18 mouse cellular contexts compared by ENCODE assay signal in genomic region chr4:119075273-119075672, GRCm38 (mm10). TPM values are rescaled to one million over a fixed set of nuclear protein-coding genes. Genes with fewer than 3 reads are reported as not detected.
DNase-seq lines count a peak whose midpoint lies in the region; ATAC-seq and TF ChIP-seq lines count a peak whose summit lies in the region.
"Had no signal": no experiment of that assay in that cellular context is flagged by ENCODE, and none has a peak within 500 bp of the region (broad histone marks: within the 10 kb centered on the region; RNA-seq: fewer than 3 reads in every experiment).

No protein-coding gene starts in this region.

- peak overlapping the region; percentile 98 for H3K27ac ChIP-seq in liver, embryonic 13.5 days
- H3K27ac ChIP-seq in liver, postnatal 0 days (ENCODE audit: low read depth): no peak overlapping the region
- peak overlapping the region; percentile 77 for H3K27ac ChIP-seq in ES-Bruce4 (ENCODE audit: insufficient read depth, low read length)
- H3K27ac ChIP-seq in limb, embryonic 11.5 days (replicated peaks; ENCODE audit: low read depth, low read length): no peak overlapping the region
- H3K27ac ChIP-seq: heart, embryonic 13.5 days had no signal

- peaks cover 61% of the 10 kb centered on the region for H3K4me1 ChIP-seq in liver, embryonic 13.5 days (replicated peaks)
- H3K4me1 ChIP-seq in liver, postnatal 0 days (ENCODE audit: insufficient read depth): peaks cover 7% of the 10 kb centered on the region; the same call in 1 of the 2 replicates
- H3K4me1 ChIP-seq in ES-Bruce4 (ENCODE audit: control insufficient read depth, insufficient read depth, low read length): peaks cover 6% of the 10 kb centered on the region
- peaks cover 27% of the 10 kb centered on the region for H3K4me1 ChIP-seq in limb, embryonic 11.5 days (ENCODE audit: control insufficient read depth, insufficient read depth, low read length)

- no peak overlapping the region for H3K4me3 ChIP-seq in liver, embryonic 13.5 days (replicated peaks)
- H3K4me3 ChIP-seq in liver, postnatal 0 days (ENCODE audit: low read depth, low read length): no peak overlapping the region
- H3K4me3 ChIP-seq in ES-Bruce4 (ENCODE audit: low read depth, low read length): no peak overlapping the region
- no peak overlapping the region for H3K4me3 ChIP-seq in limb, embryonic 11.5 days (ENCODE audit: low read depth, low read length)
- H3K4me3 ChIP-seq: heart, embryonic 13.5 days; megakaryocyte, embryonic 14.5 days had no signal

- ATAC-seq in liver, embryonic 13.5 days (ENCODE audit: low read depth): no peak
- ATAC-seq in liver, postnatal 0 days: no peak
- no peak for ATAC-seq in limb, embryonic 11.5 days (ENCODE audit: insufficient number of reproducible peaks, low FRiP score, low TSS enrichment, low read depth)
- ATAC-seq: CD4-positive, CD25-positive, alpha-beta regulatory T cell, adult 4 months; midbrain, embryonic 16.5 days had no signal

- no peaks in the 10 kb centered on the region for H3K36me3 ChIP-seq in liver, embryonic 13.5 days
- no peaks in the 10 kb centered on the region for H3K36me3 ChIP-seq in liver, postnatal 0 days (replicated peaks; ENCODE audit: insufficient read depth, low read length)
- no peaks in the 10 kb centered on the region for H3K36me3 ChIP-seq in ES-Bruce4 (ENCODE audit: control insufficient read depth, insufficient read depth, low read length, poor library complexity, severe bottlenecking)
- no peaks in the 10 kb centered on the region for H3K36me3 ChIP-seq in limb, embryonic 11.5 days (ENCODE audit: control insufficient read depth, insufficient read depth, low read length)
- H3K36me3 ChIP-seq: heart, embryonic 13.5 days had no signal

- H3K9ac ChIP-seq in liver, embryonic 13.5 days: peak overlapping the region; percentile 43; the same call in 1 of the 2 replicates
- H3K9ac ChIP-seq in liver, postnatal 0 days (replicated peaks): no peak overlapping the region
- H3K9ac ChIP-seq in ES-Bruce4 (ENCODE audit: low read depth, poor library complexity, severe bottlenecking): no peak overlapping the region
- no peak overlapping the region for H3K9ac ChIP-seq in limb, embryonic 11.5 days (ENCODE audit: low read length)
- H3K9ac ChIP-seq: heart, embryonic 13.5 days had no signal

- DNase-seq in embryo, embryonic 9.5 days (ENCODE audit: extremely low spot score): peak; percentile 41
- DNase-seq in embryo, embryonic 11 days: no peak
- no peak for DNase-seq in liver, embryonic 13.5 days
- DNase-seq in liver, postnatal 0 days: no peak
- DNase-seq in limb, embryonic 11.5 days (ENCODE audit: low spot score): peak; percentile 34
- DNase-seq in right cerebral cortex, postnatal 4 days: no peak
- DNase-seq: cerebellum, adult 18-20 months; cerebellum, postnatal 25 days; heart, postnatal 36 days; kidney, adult 18-20 months; kidney, postnatal 10 days; retina, postnatal 1 day; thymus, postnatal 14 days had no signal

- no peak overlapping the region for H3K4me2 ChIP-seq in liver, embryonic 13.5 days
- H3K4me2 ChIP-seq in liver, postnatal 0 days (ENCODE audit: low read depth, low read length): no peak overlapping the region
- no peak overlapping the region for H3K4me2 ChIP-seq in limb, embryonic 11.5 days (ENCODE audit: low read depth, severe bottlenecking)
- H3K4me2 ChIP-seq: heart, embryonic 13.5 days had no signal

- TF ChIP-seq POLR2A in ES-Bruce4 (IDR thresholded peaks at IDR 0.05; ENCODE audit: insufficient read depth, low read length): no peak

- TF ChIP-seq CTCF in liver, postnatal 0 days (IDR thresholded peaks at IDR 0.05; ENCODE audit: low read depth): no peak
- TF ChIP-seq CTCF in ES-Bruce4 (IDR thresholded peaks at IDR 0.05; ENCODE audit: low read depth, low read length): no peak

- peaks cover 55% of the 10 kb centered on the region for H3K27me3 ChIP-seq in liver, embryonic 13.5 days
- peaks cover 22% of the 10 kb centered on the region for H3K27me3 ChIP-seq in liver, postnatal 0 days (ENCODE audit: insufficient read depth, low read length)
- H3K27me3 ChIP-seq in ES-Bruce4 (ENCODE audit: control insufficient read depth, insufficient read depth, low read length, poor library complexity, severe bottlenecking): no peaks in the 10 kb centered on the region
- peaks cover 7% of the 10 kb centered on the region for H3K27me3 ChIP-seq in limb, embryonic 11.5 days (ENCODE audit: control insufficient read depth, insufficient read depth, low read length)

- 64% methylated on average over 7 of the region's 7 CpGs for WGBS in liver, embryonic 13.5 days (ENCODE audit: insufficient replicate concordance)
- 79% methylated on average over 7 of the region's 7 CpGs for WGBS in liver, postnatal 0 days (ENCODE audit: insufficient replicate concordance)
- WGBS in limb, embryonic 11.5 days: 47% methylated on average over 6 of the region's 7 CpGs

- no peaks in the 10 kb centered on the region for H3K9me3 ChIP-seq in liver, embryonic 13.5 days (replicated peaks)
- H3K9me3 ChIP-seq in liver, postnatal 0 days (ENCODE audit: low read length): no peaks in the 10 kb centered on the region
- no peaks in the 10 kb centered on the region for H3K9me3 ChIP-seq in ES-Bruce4 (replicated peaks; ENCODE audit: control insufficient read depth, insufficient read depth, low read length, poor library complexity, severe bottlenecking)
- H3K9me3 ChIP-seq in limb, embryonic 11.5 days (ENCODE audit: control insufficient read depth, low read length): no peaks in the 10 kb centered on the region
- H3K9me3 ChIP-seq: heart, embryonic 13.5 days had no signal

- no peak for TF ChIP-seq EP300 in liver, postnatal 0 days (IDR thresholded peaks at IDR 0.05; ENCODE audit: low read depth)
- TF ChIP-seq EP300 in ES-Bruce4 (IDR thresholded peaks at IDR 0.05; ENCODE audit: insufficient read depth, low read depth, low read length): peak; percentile 72; the same call in 1 of the 2 replicates

RNA-seq across cellular contexts. Expression of gene Slc2a1, which starts 33.2 kb away (rescaled TPM):
- 272 and 303 TPM in 2 replicates for polyA plus RNA-seq in liver, embryonic 13.5 days (2015; fragmentation: Nextera tagmentation; extraction: Ambion mirVana)
- 25.4 and 29.6 TPM in 2 replicates for polyA plus RNA-seq in liver, postnatal 0 days (2015; fragmentation: Nextera tagmentation; extraction: Ambion mirVana)
- polyA plus RNA-seq in ES-Bruce4 (2011; ENCODE audit: insufficient read depth, insufficient read length, low read depth, missing spikeins): 682 and 697 TPM in 2 replicates
- 99.7 and 113 TPM in 2 replicates for polyA plus RNA-seq in limb, embryonic 11.5 days (2014; fragmentation: Nextera tagmentation; extraction: Ambion mirVana)

Comparison
In these comparisons a context has a peak if more than half of its experiments do, and no peak if none do; other contexts are left out.
1. DNase-seq: peak in embryo, embryonic 9.5 days (single experiment) and limb, embryonic 11.5 days (single experiment); none in embryo, embryonic 11 days (single experiment), liver, embryonic 13.5 days (single experiment), liver, postnatal 0 days (single experiment) and right cerebral cortex, postnatal 4 days (single experiment).
2. H3K27ac ChIP-seq: peak in liver, embryonic 13.5 days (single experiment) and ES-Bruce4 (single experiment); none in liver, postnatal 0 days (single experiment) and limb, embryonic 11.5 days (single experiment).